ENCODE assay signal across 30 mouse cellular contexts in the genomic region with DNA sequence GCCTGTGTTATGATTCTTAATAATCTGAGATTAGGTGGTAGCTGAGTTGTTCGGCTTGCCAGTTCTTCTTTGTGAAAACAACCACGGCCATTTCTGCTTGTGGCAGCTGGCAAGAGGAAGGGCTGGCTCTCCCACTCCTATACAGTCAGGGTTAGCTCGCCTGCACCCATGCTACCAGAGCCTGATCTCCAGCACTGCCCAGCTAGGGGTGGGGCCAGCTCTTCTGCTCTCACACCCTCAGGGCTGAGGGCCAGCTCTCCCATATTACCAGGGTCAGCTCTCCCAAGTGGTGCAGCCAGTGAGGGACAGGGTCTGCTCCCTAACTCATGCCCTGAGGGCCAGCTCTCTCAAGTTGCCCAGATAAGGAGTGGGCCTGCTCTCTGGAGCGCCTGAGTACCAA. TPM values are rescaled to one million over a fixed set of nuclear protein-coding genes. Genes with fewer than 3 reads are reported as not detected.
A peak's percentile ranks its signal among the peaks of the same experiment; 100 is the strongest.
DNase-seq lines count a peak whose midpoint lies in the region; ATAC-seq and TF ChIP-seq lines count a peak whose summit lies in the region.
"Had no signal": no experiment of that assay in that cellular context is flagged by ENCODE, and none has a peak within 500 bp of the region (broad histone marks: within the 10 kb centered on the region; RNA-seq: fewer than 3 reads in every experiment).

No protein-coding gene starts in this region.

- no peak overlapping the region for H3K4me3 ChIP-seq in forebrain, embryonic 11.5 days (ENCODE audit: low read depth, low read length)
- no peak overlapping the region for H3K4me3 ChIP-seq in forebrain, embryonic 15.5 days
- H3K4me3 ChIP-seq in kidney, embryonic 15.5 days (replicated peaks): no peak overlapping the region
- H3K4me3 ChIP-seq in liver, embryonic 13.5 days (replicated peaks): no peak overlapping the region
- H3K4me3 ChIP-seq in liver, postnatal 0 days (ENCODE audit: low read depth, low read length): no peak overlapping the region
- H3K4me3 ChIP-seq in embryonic facial prominence, embryonic 12.5 days: no peak overlapping the region
- H3K4me3 ChIP-seq: embryonic facial prominence, embryonic 15.5 days; erythroblast, embryonic 14.5 days; forebrain, embryonic 10.5 days; heart, adult 2 months; heart, embryonic 15.5 days had no signal

- H3K4me1 ChIP-seq in forebrain, embryonic 11.5 days (replicated peaks; ENCODE audit: control insufficient read depth, insufficient read depth, low read length): no peaks in the 10 kb centered on the region
- H3K4me1 ChIP-seq in forebrain, embryonic 15.5 days: no peaks in the 10 kb centered on the region
- no peaks in the 10 kb centered on the region for H3K4me1 ChIP-seq in kidney, embryonic 15.5 days
- H3K4me1 ChIP-seq in liver, embryonic 13.5 days (replicated peaks): no peaks in the 10 kb centered on the region
- H3K4me1 ChIP-seq in liver, postnatal 0 days (ENCODE audit: insufficient read depth): no peaks in the 10 kb centered on the region
- H3K4me1 ChIP-seq in embryonic facial prominence, embryonic 12.5 days: no peaks in the 10 kb centered on the region
- H3K4me1 ChIP-seq: embryonic facial prominence, embryonic 15.5 days; forebrain, embryonic 10.5 days; heart, embryonic 15.5 days had no signal

- no peak overlapping the region for H3K9ac ChIP-seq in forebrain, embryonic 11.5 days (ENCODE audit: low read length)
- H3K9ac ChIP-seq in forebrain, embryonic 15.5 days (replicated peaks): no peak overlapping the region
- no peak overlapping the region for H3K9ac ChIP-seq in kidney, embryonic 15.5 days
- H3K9ac ChIP-seq in liver, embryonic 13.5 days: no peak overlapping the region
- no peak overlapping the region for H3K9ac ChIP-seq in liver, postnatal 0 days (replicated peaks)
- H3K9ac ChIP-seq in embryonic facial prominence, embryonic 12.5 days: no peak overlapping the region
- H3K9ac ChIP-seq: embryonic facial prominence, embryonic 15.5 days; heart, embryonic 15.5 days had no signal

- 86% methylated on average over 4 of the region's 4 CpGs for WGBS in forebrain, embryonic 11.5 days
- 86% methylated on average over 4 of the region's 4 CpGs for WGBS in forebrain, embryonic 15.5 days
- 75% methylated on average over 4 of the region's 4 CpGs for WGBS in kidney, embryonic 15.5 days
- 70% methylated on average over 4 of the region's 4 CpGs for WGBS in liver, embryonic 13.5 days (ENCODE audit: insufficient replicate concordance)
- WGBS in liver, postnatal 0 days (ENCODE audit: insufficient replicate concordance): 80% methylated on average over 4 of the region's 4 CpGs
- WGBS in embryonic facial prominence, embryonic 12.5 days: 73% methylated on average over 4 of the region's 4 CpGs

- 0 out of 2 replicates have a peak, but pooled peaks have one; percentile 27 for ATAC-seq in forebrain, embryonic 11.5 days (replicated peaks; ENCODE audit: low FRiP score)
- no peak for ATAC-seq in forebrain, embryonic 15.5 days (replicated peaks)
- ATAC-seq in kidney, embryonic 15.5 days (replicated peaks; ENCODE audit: low FRiP score): 0 out of 2 replicates have a peak, but pooled peaks have one; percentile 15
- peak; percentile 20; the same call in 1 of the 2 replicates for ATAC-seq in liver, embryonic 13.5 days (ENCODE audit: low read depth)
- no peak for ATAC-seq in liver, postnatal 0 days
- ATAC-seq in embryonic facial prominence, embryonic 12.5 days (ENCODE audit: insufficient number of reproducible peaks, insufficient read depth, low FRiP score, low TSS enrichment): peak; percentile 56; the same call in 1 of the 2 replicates
- ATAC-seq: forebrain, embryonic 16.5 days; hindbrain, embryonic 16.5 days had no signal

- no peak for TF ChIP-seq EP300 in liver, postnatal 0 days (IDR thresholded peaks at IDR 0.05; ENCODE audit: low read depth)

- no peaks in the 10 kb centered on the region for H3K36me3 ChIP-seq in forebrain, embryonic 11.5 days (ENCODE audit: control insufficient read depth, insufficient read depth, low read length)
- no peaks in the 10 kb centered on the region for H3K36me3 ChIP-seq in forebrain, embryonic 15.5 days
- H3K36me3 ChIP-seq in kidney, embryonic 15.5 days: no peaks in the 10 kb centered on the region
- H3K36me3 ChIP-seq in liver, embryonic 13.5 days: no peaks in the 10 kb centered on the region
- no peaks in the 10 kb centered on the region for H3K36me3 ChIP-seq in liver, postnatal 0 days (replicated peaks; ENCODE audit: insufficient read depth, low read length)
- H3K36me3 ChIP-seq in embryonic facial prominence, embryonic 12.5 days: no peaks in the 10 kb centered on the region
- H3K36me3 ChIP-seq: embryonic facial prominence, embryonic 15.5 days; forebrain, embryonic 10.5 days; heart, embryonic 15.5 days had no signal

- no peaks in the 10 kb centered on the region for H3K9me3 ChIP-seq in forebrain, embryonic 11.5 days (ENCODE audit: control insufficient read depth, low read length)
- H3K9me3 ChIP-seq in forebrain, embryonic 15.5 days: no peaks in the 10 kb centered on the region
- H3K9me3 ChIP-seq in kidney, embryonic 15.5 days (replicated peaks): no peaks in the 10 kb centered on the region
- no peaks in the 10 kb centered on the region for H3K9me3 ChIP-seq in liver, embryonic 13.5 days (replicated peaks)
- no peaks in the 10 kb centered on the region for H3K9me3 ChIP-seq in liver, postnatal 0 days (ENCODE audit: low read length)
- no peaks in the 10 kb centered on the region for H3K9me3 ChIP-seq in embryonic facial prominence, embryonic 12.5 days
- H3K9me3 ChIP-seq: embryonic facial prominence, embryonic 15.5 days; forebrain, embryonic 10.5 days; heart, embryonic 15.5 days had no signal

- TF ChIP-seq CTCF in liver, postnatal 0 days (IDR thresholded peaks at IDR 0.05; ENCODE audit: low read depth): no peak

- DNase-seq in forebrain, embryonic 11.5 days (ENCODE audit: low spot score): no peak
- no peak for DNase-seq in kidney, adult 11 months
- no peak for DNase-seq in liver, embryonic 13.5 days
- DNase-seq in liver, postnatal 0 days: no peak
- no peak for DNase-seq in left cerebral cortex, adult 18-20 months (ENCODE audit: low spot score in 2 of 2)
- DNase-seq: adrenal gland, postnatal 10 days; cerebellum, adult 11 months; cerebellum, adult 8-10 months; cerebellum, postnatal 25 days; gastrocnemius, postnatal 10 days; heart, adult 2 months; heart, postnatal 14 days had no signal

- H3K27ac ChIP-seq in forebrain, embryonic 11.5 days (ENCODE audit: low read depth, low read length): no peak overlapping the region
- H3K27ac ChIP-seq in forebrain, embryonic 15.5 days (replicated peaks): no peak overlapping the region
- no peak overlapping the region for H3K27ac ChIP-seq in kidney, embryonic 15.5 days
- H3K27ac ChIP-seq in liver, embryonic 13.5 days: no peak overlapping the region
- no peak overlapping the region for H3K27ac ChIP-seq in liver, postnatal 0 days (ENCODE audit: low read depth)
- H3K27ac ChIP-seq in embryonic facial prominence, embryonic 12.5 days: no peak overlapping the region
- H3K27ac ChIP-seq: embryonic facial prominence, embryonic 15.5 days; forebrain, embryonic 10.5 days; heart, adult 2 months; heart, embryonic 15.5 days had no signal

- H3K27me3 ChIP-seq in forebrain, embryonic 11.5 days (ENCODE audit: control insufficient read depth, insufficient read depth, low read length): no peaks in the 10 kb centered on the region
- no peaks in the 10 kb centered on the region for H3K27me3 ChIP-seq in forebrain, embryonic 15.5 days
- H3K27me3 ChIP-seq in kidney, embryonic 15.5 days: no peaks in the 10 kb centered on the region
- H3K27me3 ChIP-seq in liver, embryonic 13.5 days: no peaks in the 10 kb centered on the region
- no peaks in the 10 kb centered on the region for H3K27me3 ChIP-seq in liver, postnatal 0 days (ENCODE audit: insufficient read depth, low read length)
- no peaks in the 10 kb centered on the region for H3K27me3 ChIP-seq in embryonic facial prominence, embryonic 12.5 days
- H3K27me3 ChIP-seq: embryonic facial prominence, embryonic 15.5 days; heart, embryonic 15.5 days had no signal

- no peak overlapping the region for H3K4me2 ChIP-seq in forebrain, embryonic 11.5 days (ENCODE audit: low read depth, low read length, severe bottlenecking)
- H3K4me2 ChIP-seq in forebrain, embryonic 15.5 days (replicated peaks): no peak overlapping the region
- H3K4me2 ChIP-seq in kidney, embryonic 15.5 days: no peak overlapping the region
- H3K4me2 ChIP-seq in liver, embryonic 13.5 days: no peak overlapping the region
- no peak overlapping the region for H3K4me2 ChIP-seq in liver, postnatal 0 days (ENCODE audit: low read depth, low read length)
- no peak overlapping the region for H3K4me2 ChIP-seq in embryonic facial prominence, embryonic 12.5 days (replicated peaks)
- H3K4me2 ChIP-seq: embryonic facial prominence, embryonic 15.5 days; heart, embryonic 11.5 days; heart, embryonic 15.5 days had no signal

RNA-seq across cellular contexts. Expression of a gene that starts 1.4 kb away (rescaled TPM):
- not detected in 2 replicates for polyA plus RNA-seq in forebrain, embryonic 11.5 days (2014; fragmentation: Nextera tagmentation; extraction: Ambion mirVana)
- not detected in 2 replicates for polyA plus RNA-seq in forebrain, embryonic 15.5 days (2015; fragmentation: Nextera tagmentation; extraction: Ambion mirVana)
- polyA plus RNA-seq in kidney, embryonic 15.5 days (2015; fragmentation: Nextera tagmentation; extraction: Ambion mirVana): not detected in 2 replicates
- not detected in 2 replicates for polyA plus RNA-seq in liver, embryonic 13.5 days (2015; fragmentation: Nextera tagmentation; extraction: Ambion mirVana)
- not detected in 2 replicates for polyA plus RNA-seq in liver, postnatal 0 days (2015; fragmentation: Nextera tagmentation; extraction: Ambion mirVana)
- not detected in 2 replicates for polyA plus RNA-seq in embryonic facial prominence, embryonic 12.5 days (2016; fragmentation: Nextera tagmentation; extraction: Ambion mirVana)
- not detected for total RNA-seq in left cerebral cortex, adult 18-20 months (2021)
- total RNA-seq: adrenal gland, postnatal 10 days; adrenal gland, postnatal 4 days; gastrocnemius, postnatal 10 days; gastrocnemius, postnatal 4 days; heart, adult 2 months; heart, postnatal 14 days; MEL had no signal
- polyA plus RNA-seq: brain, embryonic 14.5 days; C2C12; cortical plate, adult 2 months; erythroblast, embryonic 14.5 days; forebrain, embryonic 10.5 days; forebrain, embryonic 16.5 days; frontal cortex, adult 2 months; heart, adult 2 months; heart, embryonic 11.5 days; heart, embryonic 15.5 days; hindbrain, embryonic 11.5 days; hindbrain, embryonic 16.5 days had no signal

RNA-seq across cellular contexts. Expression of a gene that starts 4.2 kb away (rescaled TPM):
- polyA plus RNA-seq in forebrain, embryonic 11.5 days (2014; fragmentation: Nextera tagmentation; extraction: Ambion mirVana): 0.23 TPM in 1 of 2 replicates, not detected in the other
- not detected in 2 replicates for polyA plus RNA-seq in forebrain, embryonic 15.5 days (2015; fragmentation: Nextera tagmentation; extraction: Ambion mirVana)
- 1.7 and 2.7 TPM in 2 replicates for polyA plus RNA-seq in kidney, embryonic 15.5 days (2015; fragmentation: Nextera tagmentation; extraction: Ambion mirVana)
- polyA plus RNA-seq in liver, embryonic 13.5 days (2015; fragmentation: Nextera tagmentation; extraction: Ambion mirVana): 0.25 TPM in 1 of 2 replicates, not detected in the other
- not detected in 2 replicates for polyA plus RNA-seq in liver, postnatal 0 days (2015; fragmentation: Nextera tagmentation; extraction: Ambion mirVana)
- polyA plus RNA-seq in embryonic facial prominence, embryonic 12.5 days (2016; fragmentation: Nextera tagmentation; extraction: Ambion mirVana): not detected in 2 replicates
- not detected for total RNA-seq in left cerebral cortex, adult 18-20 months (2021)
- total RNA-seq: adrenal gland, postnatal 10 days; adrenal gland, postnatal 4 days; gastrocnemius, postnatal 10 days; gastrocnemius, postnatal 4 days; heart, adult 2 months; heart, postnatal 14 days; MEL had no signal
- polyA plus RNA-seq: brain, embryonic 14.5 days; C2C12; cortical plate, adult 2 months; erythroblast, embryonic 14.5 days; forebrain, embryonic 10.5 days; forebrain, embryonic 16.5 days; frontal cortex, adult 2 months; heart, adult 2 months; heart, embryonic 15.5 days; hindbrain, embryonic 11.5 days; hindbrain, embryonic 16.5 days had no signal

RNA-seq across cellular contexts. Expression of a gene that starts 47.7 kb away (rescaled TPM):
- polyA plus RNA-seq in forebrain, embryonic 11.5 days (2014; fragmentation: Nextera tagmentation; extraction: Ambion mirVana): 268 and 290 TPM in 2 replicates
- polyA plus RNA-seq in forebrain, embryonic 15.5 days (2015; fragmentation: Nextera tagmentation; extraction: Ambion mirVana): 373 and 380 TPM in 2 replicates
- 217 and 235 TPM in 2 replicates for polyA plus RNA-seq in kidney, embryonic 15.5 days (2015; fragmentation: Nextera tagmentation; extraction: Ambion mirVana)
- polyA plus RNA-seq in liver, embryonic 13.5 days (2015; fragmentation: Nextera tagmentation; extraction: Ambion mirVana): 198 and 211 TPM in 2 replicates
- polyA plus RNA-seq in liver, postnatal 0 days (2015; fragmentation: Nextera tagmentation; extraction: Ambion mirVana): 125 and 130 TPM in 2 replicates
- 213 and 218 TPM in 2 replicates for polyA plus RNA-seq in embryonic facial prominence, embryonic 12.5 days (2016; fragmentation: Nextera tagmentation; extraction: Ambion mirVana)
- 100 to 1,000 TPM; 262 to 266 TPM for total RNA-seq in left cerebral cortex, adult 18-20 months (2021)

Comparison
In these comparisons a context has a peak if more than half of its experiments do, and no peak if none do; other contexts are left out.
1. ATAC-seq: peak in forebrain, embryonic 11.5 days (single experiment), kidney, embryonic 15.5 days (single experiment), liver, embryonic 13.5 days (single experiment) and embryonic facial prominence, embryonic 12.5 days (single experiment); none in forebrain, embryonic 15.5 days (single experiment) and liver, postnatal 0 days (single experiment).